Mouse (Mus musculus) liver, embryonic 13.5 days (tissue): ENCODE data around the gene Slpi. TPM values are rescaled to one million over a fixed set of nuclear protein-coding genes. Genes with fewer than 3 reads are reported as not detected.

Experiments used
- ATAC-seq: fragments of 200-750 bp; cut with Nextera tagmentation; 2 replicates; pipeline ENCODE4 v1.8.0; 2017; ENCODE audit warnings: low read depth, mild to moderate bottlenecking, moderate number of reproducible peaks, moderate library complexity
- DNase-seq: peaks from one replicate; pipeline ENCODE4 v3.0.0; 2022
- H3K27ac ChIP-seq: fragments of 300-500 bp; sonication (generic); 2 replicates; pipeline ENCODE4 v1.5.1; 2015; ENCODE audit warnings: moderate library complexity, mild to moderate bottlenecking, inconsistent platforms
- H3K27me3 ChIP-seq: fragments of 300-500 bp; sonication (generic); 2 replicates; pipeline ENCODE4 v1.6.1; 2015; ENCODE audit warnings: mild to moderate bottlenecking, inconsistent platforms
- H3K36me3 ChIP-seq: fragments of 300-500 bp; sonication (generic); 2 replicates; pipeline ENCODE4 v1.6.1; 2015; ENCODE audit warnings: mild to moderate bottlenecking, inconsistent platforms
- H3K4me1 ChIP-seq: fragments of 300-500 bp; sonication (generic); replicated peaks from 2 replicates; pipeline ENCODE4 v1.6.1; 2015; ENCODE audit warnings: inconsistent platforms
- H3K4me2 ChIP-seq: fragments of 300-500 bp; sonication (generic); 2 replicates; pipeline ENCODE4 v1.6.1; 2015; ENCODE audit warnings: inconsistent platforms, mild to moderate bottlenecking, moderate library complexity
- H3K4me3 ChIP-seq: fragments of 300-500 bp; sonication (generic); replicated peaks from 2 replicates; pipeline ENCODE4 v1.5.1; 2015; ENCODE audit warnings: mild to moderate bottlenecking, inconsistent platforms
- H3K9ac ChIP-seq: fragments of 300-500 bp; sonication (generic); 2 replicates; pipeline ENCODE4 v1.6.1; 2015; ENCODE audit warnings: mild to moderate bottlenecking, inconsistent platforms
- H3K9me3 ChIP-seq: fragments of 300-500 bp; sonication (generic); replicated peaks from 2 replicates; pipeline ENCODE4 v1.6.1; 2016; ENCODE audit warnings: inconsistent platforms
- WGBS: fragments of 180-500 bp; shearing (Covaris S2); methylation state at CpG from one replicate; pipeline ENCODE4 v1.1.7; 2015; ENCODE audit not compliant: insufficient replicate concordance; 5-methylcytosine and 5-hydroxymethylcytosine counted together
- polyA plus RNA-seq: library from polyadenylated mRNA; unstranded; fragments of >200 nt; fragmentation: Nextera tagmentation; extraction: Ambion mirVana; gene quantifications from 2 replicates; pipeline ENCODE4 v1.2.1, GENCODE M21; 2015

Gene Slpi
- polyA plus RNA-seq, 1 experiment from 2014 or later: 20.5 TPM

GRCm38 (mm10) chr2:164372408-164373053 is 16.4 kb downstream of the Slpi start:
- H3K4me2 ChIP-seq: no peak overlapping the region
- DNase-seq (no peak), ATAC-seq (no peak)
- no peaks in the 10 kb centered on the region for H3K36me3 ChIP-seq
- no peak overlapping the region for H3K4me3 ChIP-seq
- no peak overlapping the region for H3K27ac ChIP-seq
- H3K27me3 ChIP-seq: no peaks in the 10 kb centered on the region
- H3K9me3 ChIP-seq: no peaks in the 10 kb centered on the region
- H3K9ac ChIP-seq: no peak overlapping the region
- 17% methylated on average over 3 of the region's 3 CpGs for WGBS
- no peaks in the 10 kb centered on the region for H3K4me1 ChIP-seq

DNA sequence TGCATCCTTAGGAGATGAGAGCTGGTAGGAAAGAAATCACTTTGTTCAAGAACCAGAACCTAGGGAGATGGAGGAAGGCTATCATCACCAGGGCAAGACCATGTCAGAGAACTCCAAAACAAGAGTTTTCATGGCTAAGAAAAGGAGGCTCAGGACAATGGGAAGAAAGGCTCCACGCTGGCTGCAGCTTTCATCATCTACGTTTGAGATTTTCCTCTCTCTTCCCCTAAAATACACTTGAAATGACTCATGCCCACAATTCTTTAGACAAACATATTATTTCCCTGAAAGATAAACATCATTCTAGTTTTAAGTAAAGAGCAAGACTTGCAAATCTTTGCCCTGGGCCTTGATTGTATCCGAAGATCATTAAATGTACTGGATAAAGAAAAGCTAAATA is 17.5 kb downstream of the Slpi start:
- no peak overlapping the region for H3K27ac ChIP-seq
- H3K27me3 ChIP-seq: no peaks in the 10 kb centered on the region
- no peak overlapping the region for H3K9ac ChIP-seq
- WGBS: 68% methylated on average over 3 of the region's 3 CpGs
- H3K36me3 ChIP-seq: no peaks in the 10 kb centered on the region
- H3K4me3 ChIP-seq: no peak overlapping the region
- ATAC-seq (no peak), DNase-seq (no peak)
- no peak overlapping the region for H3K4me2 ChIP-seq
- H3K9me3 ChIP-seq: no peaks in the 10 kb centered on the region
- H3K4me1 ChIP-seq: no peaks in the 10 kb centered on the region

- DNase-seq (no peak), ATAC-seq (no peak)
- WGBS: 58% methylated on average over 6 of the region's 6 CpGs
- Histone ChIP-seq H3K4me1 (no peaks in the 10 kb centered on the region), H3K9me3 (no peaks in the 10 kb centered on the region), H3K4me2 (no peak overlapping the region), H3K4me3 (no peak overlapping the region), H3K36me3 (no peaks in the 10 kb centered on the region), H3K27ac (no peak overlapping the region), H3K9ac (no peak overlapping the region), H3K27me3 (no peaks in the 10 kb centered on the region)
These were observed 20.2 kb downstream of the Slpi start for GRCm38 (mm10) chr2:164368620-164369105.

DNA sequence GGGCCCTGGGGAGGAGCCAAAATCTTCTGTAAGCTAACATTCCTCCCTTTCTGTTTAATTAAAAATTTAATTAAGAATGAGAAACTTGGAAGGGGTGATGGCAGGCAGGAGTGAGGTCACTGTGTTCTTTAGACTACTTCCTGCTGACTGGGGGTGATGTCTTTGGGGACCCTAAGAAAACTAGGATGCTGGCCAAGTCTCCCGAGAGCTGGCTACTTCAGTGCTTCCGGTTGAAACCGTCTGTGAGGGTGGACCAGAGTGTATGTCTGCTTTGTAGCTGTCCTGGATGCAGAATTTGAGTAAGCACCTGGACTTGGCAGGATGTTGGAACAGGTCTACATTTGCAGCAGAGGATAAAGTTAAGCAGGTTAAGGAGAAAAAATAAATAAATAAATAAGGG is 21.9 kb downstream of the Slpi start:
- no peaks in the 10 kb centered on the region for H3K4me1 ChIP-seq
- no peak overlapping the region for H3K4me3 ChIP-seq
- H3K36me3 ChIP-seq: no peaks in the 10 kb centered on the region
- no peaks in the 10 kb centered on the region for H3K9me3 ChIP-seq
- H3K9ac ChIP-seq: no peak overlapping the region
- H3K27ac ChIP-seq: no peak overlapping the region
- 66% methylated on average over 3 of the region's 3 CpGs for WGBS
- H3K27me3 ChIP-seq: no peaks in the 10 kb centered on the region
- ATAC-seq: no peak
- no peak for DNase-seq
- H3K4me2 ChIP-seq: no peak overlapping the region

DNA sequence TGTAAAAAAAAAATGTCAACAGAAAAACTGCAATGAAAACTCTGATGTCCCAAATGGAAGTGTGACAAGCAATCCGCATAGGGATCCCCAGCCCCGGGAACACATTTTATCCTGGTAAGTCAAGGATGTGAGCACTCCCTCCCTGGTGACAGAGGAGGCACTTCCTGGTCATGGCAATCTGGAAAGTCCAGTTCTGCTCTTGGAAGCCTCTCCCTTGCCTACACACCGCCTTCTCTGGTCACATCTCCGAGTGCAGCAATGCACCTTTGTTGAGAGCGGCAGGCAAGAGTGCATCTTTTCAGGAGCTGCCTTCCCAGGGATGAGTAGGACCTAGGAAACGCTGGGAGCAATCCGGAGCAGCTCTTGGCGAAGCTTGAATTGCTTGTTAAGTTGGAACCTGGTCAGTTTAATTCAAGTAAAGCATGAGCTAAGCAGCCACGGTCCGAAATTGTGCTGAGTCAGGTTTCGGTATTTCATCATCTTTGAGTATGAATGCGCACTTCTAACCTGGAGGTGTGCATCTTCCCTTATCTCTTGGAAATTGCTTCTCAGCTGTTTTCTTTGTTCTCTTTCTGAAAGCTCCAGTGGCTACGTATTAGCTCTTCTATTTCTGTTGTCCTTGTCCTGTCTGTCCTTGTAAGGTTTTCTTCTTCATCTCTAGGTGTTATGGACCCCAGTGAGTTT is 27.8 kb downstream of the Slpi start:
- WGBS: 22% methylated on average over 13 of the region's 13 CpGs
- Histone ChIP-seq H3K36me3 (no peaks in the 10 kb centered on the region), H3K4me3 (no peak overlapping the region), H3K4me1 (no peaks in the 10 kb centered on the region), H3K9ac (no peak overlapping the region), H3K27me3 (no peaks in the 10 kb centered on the region; the same call in 1 of the 2 replicates), H3K9me3 (no peaks in the 10 kb centered on the region), H3K27ac (no peak overlapping the region), H3K4me2 (no peak overlapping the region)
- DNase-seq: no peak
- ATAC-seq: no peak

- ATAC-seq: no peak
- no peaks in the 10 kb centered on the region; the same call in 1 of the 2 replicates for H3K27me3 ChIP-seq
- no peaks in the 10 kb centered on the region for H3K9me3 ChIP-seq
- H3K27ac ChIP-seq: no peak overlapping the region
- no peak overlapping the region for H3K4me3 ChIP-seq
- WGBS: 60% methylated on average over 5 of the region's 5 CpGs
- H3K36me3 ChIP-seq: no peaks in the 10 kb centered on the region
- H3K9ac ChIP-seq: no peak overlapping the region
- H3K4me2 ChIP-seq: no peak overlapping the region
- no peak for DNase-seq
- no peaks in the 10 kb centered on the region for H3K4me1 ChIP-seq
These were observed 29.2 kb downstream of the Slpi start for GRCm38 (mm10) chr2:164359668-164360067.

GRCm38 (mm10) chr2:164359031-164359430 is 29.9 kb downstream of the Slpi start:
- no peak overlapping the region for H3K4me3 ChIP-seq
- H3K9ac ChIP-seq: no peak overlapping the region
- ATAC-seq (no peak), DNase-seq (no peak)
- no peak overlapping the region for H3K27ac ChIP-seq
- no peaks in the 10 kb centered on the region for H3K9me3 ChIP-seq
- H3K4me1 ChIP-seq: no peaks in the 10 kb centered on the region
- no peaks in the 10 kb centered on the region; the same call in 1 of the 2 replicates for H3K27me3 ChIP-seq
- no peak overlapping the region for H3K4me2 ChIP-seq
- 63% methylated on average over 5 of the region's 5 CpGs for WGBS
- H3K36me3 ChIP-seq: no peaks in the 10 kb centered on the region

- no peak overlapping the region for H3K27ac ChIP-seq
- no peaks in the 10 kb centered on the region for H3K4me1 ChIP-seq
- no peak for DNase-seq
- H3K27me3 ChIP-seq: no peaks in the 10 kb centered on the region; the same call in 1 of the 2 replicates
- H3K4me3 ChIP-seq: no peak overlapping the region
- H3K4me2 ChIP-seq: no peak overlapping the region
- H3K36me3 ChIP-seq: no peaks in the 10 kb centered on the region
- no peak overlapping the region for H3K9ac ChIP-seq
- WGBS: 64% methylated on average over 3 of the region's 3 CpGs
- no peaks in the 10 kb centered on the region for H3K9me3 ChIP-seq
- ATAC-seq: no peak
These were observed 30.5 kb downstream of the Slpi start for GRCm38 (mm10) chr2:164358373-164358772.

GRCm38 (mm10) chr2:164356177-164356967 is 32.5 kb downstream of the Slpi start:
- Histone ChIP-seq H3K4me2 (no peak overlapping the region), H3K4me3 (no peak overlapping the region), H3K27ac (no peak overlapping the region), H3K9me3 (no peaks in the 10 kb centered on the region), H3K27me3 (no peaks in the 10 kb centered on the region; the same call in 1 of the 2 replicates), H3K36me3 (no peaks in the 10 kb centered on the region), H3K4me1 (no peaks in the 10 kb centered on the region), H3K9ac (no peak overlapping the region)
- DNase-seq (no peak), ATAC-seq (no peak)
- 52% methylated on average over 11 of the region's 11 CpGs for WGBS

GRCm38 (mm10) chr2:164353356-164353755 is 35.5 kb downstream of the Slpi start:
- Histone ChIP-seq H3K36me3 (no peaks in the 10 kb centered on the region), H3K27ac (no peak overlapping the region), H3K9me3 (no peaks in the 10 kb centered on the region), H3K4me2 (no peak overlapping the region), H3K4me3 (no peak overlapping the region), H3K9ac (no peak overlapping the region), H3K27me3 (no peaks in the 10 kb centered on the region; the same call in 1 of the 2 replicates), H3K4me1 (no peaks in the 10 kb centered on the region)
- WGBS: 72% methylated on average over 11 of the region's 11 CpGs
- DNase-seq: no peak
- no peak for ATAC-seq

GRCm38 (mm10) chr2:164352697-164353096 is 36.2 kb downstream of the Slpi start:
- no peaks in the 10 kb centered on the region for H3K9me3 ChIP-seq
- no peaks in the 10 kb centered on the region for H3K4me1 ChIP-seq
- H3K36me3 ChIP-seq: no peaks in the 10 kb centered on the region
- no peak overlapping the region for H3K9ac ChIP-seq
- no peak overlapping the region for H3K27ac ChIP-seq
- no peak overlapping the region for H3K4me3 ChIP-seq
- DNase-seq (no peak), ATAC-seq (no peak)
- no peaks in the 10 kb centered on the region; the same call in 1 of the 2 replicates for H3K27me3 ChIP-seq
- H3K4me2 ChIP-seq: no peak overlapping the region
- 61% methylated on average over 3 of the region's 3 CpGs for WGBS
